Mouse (Mus musculus) liver, embryonic 14.5 days (tissue): Measurements from ENCODE around the gene Eps8l1.

Experiments used
- CTCF ChIP-seq: IDR thresholded peaks from 2 replicates; pipeline ENCODE4 v1.5.1; 2016; ENCODE audit warnings: antibody characterized with exemption, low read depth, control low read depth
- EP300 ChIP-seq: IDR thresholded peaks from 2 replicates; pipeline ENCODE4 v1.6.1; 2016; ENCODE audit warnings: antibody characterized with exemption, low read depth

- TF ChIP-seq CTCF (no peak), EP300 (no peak)
Measured at GRCm38 (mm10) chr7:4473940-4474339, 13.5 kb downstream of the Eps8l1 start.
